Mouse (Mus musculus) adrenal gland, postnatal 4 days (tissue): Measurements from ENCODE around the gene D7Ertd443e. TPM values are rescaled to one million over a fixed set of nuclear protein-coding genes. Genes with fewer than 3 reads are reported as not detected.

Experiments
- DNase-seq, 2 experiments: peaks; one replicate each; pipeline ENCODE4 v3.0.0; 2021 to 2022; ENCODE audit warnings: low spot score in 2 of 2, mixed read lengths in 2 of 2
- long read RNA-seq, 2 experiments: library from polyadenylated mRNA; stranded (forward); transcript quantifications; one replicate each; pipeline ENCODE4 v2.0.0; 2021
- total RNA-seq, 2 experiments: library from RNA; stranded (reverse); gene quantifications; 2 replicates each; pipeline ENCODE4 v1.2.3; 2021

Gene D7Ertd443e
- total RNA-seq = 1 to 10 TPM; 3.9 to 6.8 TPM
- long read RNA-seq, experiment 1 = 0 reads
- long read RNA-seq, experiment 2, partial matches to known transcripts = 0 of 3 reads
- long read RNA-seq, experiment 2, other reads (novel, unspliced or antisense) = 3 of 3 reads

GRCm38 (mm10) chr7:134385561-134385960, at the start of gene D7Ertd443e:
Gene D7Ertd443e (minus strand): TSS chr7:134385661.
- DNase-seq = no peak

- DNase-seq = no peak
These were observed 46.2 kb upstream of the D7Ertd443e start for GRCm38 (mm10) chr7:134431681-134432080.

GRCm38 (mm10) chr7:134428676-134429075, 43.2 kb upstream of the D7Ertd443e start:
- no peak for DNase-seq

GRCm38 (mm10) chr7:134415014-134415413, 29.6 kb upstream of the D7Ertd443e start:
- no peak for DNase-seq

GRCm38 (mm10) chr7:134414005-134414690, 28.7 kb upstream of the D7Ertd443e start:
- peak in 1 of 2 experiments; percentile 14 for DNase-seq

- no peak for DNase-seq
These were observed 23.2 kb upstream of the D7Ertd443e start for GRCm38 (mm10) chr7:134408641-134409040.

- DNase-seq = no peak
These were observed 15.3 kb upstream of the D7Ertd443e start for GRCm38 (mm10) chr7:134400746-134401145.

- DNase-seq = no peak
These were observed 11.3 kb upstream of the D7Ertd443e start for GRCm38 (mm10) chr7:134396769-134397168.

GRCm38 (mm10) chr7:134382791-134383190, 2.7 kb downstream of the D7Ertd443e start:
- no peak for DNase-seq

- peak; percentile 73 to 81 for DNase-seq
These were observed 4.0 kb downstream of the D7Ertd443e start for GRCm38 (mm10) chr7:134381407-134381861.

GRCm38 (mm10) chr7:134378273-134378672, 7.2 kb downstream of the D7Ertd443e start:
- DNase-seq = peak in 1 of 2 experiments; percentile 12

GRCm38 (mm10) chr7:134376786-134377185, 8.7 kb downstream of the D7Ertd443e start:
- no peak for DNase-seq

- no peak for DNase-seq
These were observed 13.2 kb downstream of the D7Ertd443e start for GRCm38 (mm10) chr7:134372276-134372675.

- DNase-seq = no peak
These were observed 16.2 kb downstream of the D7Ertd443e start for GRCm38 (mm10) chr7:134369241-134369640.

GRCm38 (mm10) chr7:134362257-134362870, 23.1 kb downstream of the D7Ertd443e start:
- no peak for DNase-seq

- DNase-seq = peak in 1 of 2 experiments; percentile 36
These were observed 36.6 kb downstream of the D7Ertd443e start for GRCm38 (mm10) chr7:134348825-134349224.

- DNase-seq = no peak
These were observed 43.3 kb downstream of the D7Ertd443e start for GRCm38 (mm10) chr7:134342202-134342601.

- DNase-seq = no peak
These were observed 49.5 kb downstream of the D7Ertd443e start for GRCm38 (mm10) chr7:134335951-134336350.

- DNase-seq = no peak
These were observed 64.5 kb downstream of the D7Ertd443e start for GRCm38 (mm10) chr7:134320979-134321378.

GRCm38 (mm10) chr7:134302084-134302483, 83.4 kb downstream of the D7Ertd443e start:
- DNase-seq = no peak

- DNase-seq = peak in 1 of 2 experiments; percentile 14
These were observed 84.2 kb downstream of the D7Ertd443e start for GRCm38 (mm10) chr7:134301285-134301684.

GRCm38 (mm10) chr7:134292750-134293149, 92.7 kb downstream of the D7Ertd443e start:
- DNase-seq = no peak
